Mouse (Mus musculus) heart, postnatal 0 days (tissue): ENCODE results near the gene Thap8. TPM values are rescaled to one million over a fixed set of nuclear protein-coding genes. Genes with fewer than 3 reads are reported as not detected.

Experiments used
- ATAC-seq: fragments of 200-750 bp; cut with Nextera tagmentation; 2 replicates; pipeline ENCODE4 v1.8.0; 2017; ENCODE audit warnings: low read depth, moderate number of reproducible peaks, moderate library complexity; ENCODE audit not compliant: insufficient read depth
- DNase-seq: peaks from one replicate; pipeline ENCODE4 v3.0.0-alpha.2; 2016; ENCODE audit warnings: low spot score
- H3K27ac ChIP-seq: fragments of 300-500 bp; sonication (generic); 2 replicates; pipeline ENCODE4 v1.5.1; 2014; ENCODE audit warnings: low read depth, mild to moderate bottlenecking
- H3K27me3 ChIP-seq: fragments of 300-500 bp; sonication (generic); 2 replicates; pipeline ENCODE4 v1.6.1; 2014; ENCODE audit warnings: low read length, mixed read lengths; ENCODE audit not compliant: control insufficient read depth, insufficient read depth
- H3K36me3 ChIP-seq: fragments of 300-500 bp; sonication (generic); replicated peaks from 2 replicates; pipeline ENCODE4 v1.6.1; 2014; ENCODE audit warnings: low read length, mixed read lengths; ENCODE audit not compliant: control insufficient read depth, insufficient read depth
- H3K4me1 ChIP-seq: fragments of 300-500 bp; sonication (generic); 2 replicates; pipeline ENCODE4 v1.6.1; 2014; ENCODE audit warnings: antibody characterized with exemption; ENCODE audit not compliant: control insufficient read depth, insufficient read depth
- H3K4me2 ChIP-seq: fragments of 300-500 bp; sonication (generic); 2 replicates; pipeline ENCODE4 v1.6.1; 2014; ENCODE audit warnings: low read depth, mild to moderate bottlenecking, low read length, moderate library complexity
- H3K4me3 ChIP-seq: fragments of 300-500 bp; sonication (generic); 2 replicates; pipeline ENCODE4 v1.5.1; 2014; ENCODE audit warnings: low read depth, low read length
- H3K9ac ChIP-seq: fragments of 300-500 bp; sonication (generic); replicated peaks from 2 replicates; pipeline ENCODE4 v1.6.1; 2014; ENCODE audit warnings: low read depth, low read length, mixed read lengths
- H3K9me3 ChIP-seq: fragments of 300-500 bp; sonication (generic); replicated peaks from 2 replicates; pipeline ENCODE4 v1.6.1; 2016; ENCODE audit warnings: low read length; ENCODE audit not compliant: control insufficient read depth
- CTCF ChIP-seq: IDR thresholded peaks from 2 replicates; pipeline ENCODE4 v1.5.1; 2016; ENCODE audit warnings: antibody characterized with exemption, control low read depth, low read depth
- EP300 ChIP-seq: IDR thresholded peaks from 2 replicates; pipeline ENCODE4 v1.6.1; 2016; ENCODE audit warnings: antibody characterized with exemption, low read depth
- WGBS: fragments of 180-500 bp; shearing (Covaris S2); extraction: QIAGEN DNeasy Blood & Tissue Kit; methylation state at CpG from one replicate; pipeline ENCODE4 v1.1.7; 2014; 5-methylcytosine and 5-hydroxymethylcytosine counted together
- polyA plus RNA-seq: library from polyadenylated mRNA; unstranded; fragments of >200 nt; fragmentation: Nextera tagmentation; extraction: Ambion mirVana; gene quantifications from 2 replicates; pipeline ENCODE4 v1.2.1, GENCODE M21; 2015
- total RNA-seq: library from RNA; depleted of rRNA; stranded (reverse); fragments of >200 nt; gene quantifications from 2 replicates; pipeline ENCODE4 v1.2.3, GENCODE M21; 2014; ENCODE audit warnings: low replicate concordance

The Thap8 gene
- total and polyA plus RNA-seq, 2 experiments from 2014 or later, result 0.33 TPM; not detected in 1

GRCm38 (mm10) chr7:30293795-30294194, 13.9 kb downstream of the Thap8 start:
- DNase-seq (no peak), ATAC-seq (no peak)
- Histone ChIP-seq H3K4me3 (no peak overlapping the region), H3K4me2 (no peak overlapping the region), H3K4me1 (0 out of 2 replicates have a peak, but pooled peaks cover 6% of the 10 kb centered on the region), H3K9me3 (no peaks in the 10 kb centered on the region), H3K36me3 (no peaks in the 10 kb centered on the region), H3K27me3 (no peaks in the 10 kb centered on the region), H3K27ac (no peak overlapping the region), H3K9ac (no peak overlapping the region)
- 48% methylated on average over 13 of the region's 13 CpGs for WGBS
- TF ChIP-seq CTCF (no peak), EP300 (no peak)

DNA sequence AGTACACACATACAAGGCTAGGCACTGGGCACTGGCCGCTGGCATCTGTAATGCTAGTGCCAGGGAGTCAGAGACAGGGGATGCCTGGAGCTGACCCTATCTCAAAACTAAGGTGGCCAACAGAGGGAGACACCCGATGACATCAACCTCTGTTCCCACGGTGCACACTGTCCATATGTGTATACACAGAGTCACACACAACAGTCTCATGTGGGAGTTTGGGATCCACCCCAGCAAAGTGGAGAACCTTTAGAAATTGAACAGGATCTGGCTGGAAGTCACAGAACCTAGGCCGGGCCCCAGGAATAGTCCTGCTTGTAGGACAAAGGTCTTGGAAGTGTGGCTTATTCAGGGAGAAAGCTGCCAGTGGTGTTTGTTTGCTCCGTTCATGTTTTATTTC, 14.4 kb downstream of the Thap8 start:
- H3K4me1 ChIP-seq, result 0 out of 2 replicates have a peak, but pooled peaks cover 6% of the 10 kb centered on the region
- no peaks in the 10 kb centered on the region for H3K9me3 ChIP-seq
- DNase-seq, result no peak
- H3K9ac ChIP-seq, result no peak overlapping the region
- ATAC-seq, result no peak
- TF ChIP-seq EP300, result no peak
- no peak for TF ChIP-seq CTCF
- no peak overlapping the region for H3K27ac ChIP-seq
- 75% methylated on average over 5 of the region's 5 CpGs for WGBS
- no peaks in the 10 kb centered on the region for H3K27me3 ChIP-seq
- H3K4me3 ChIP-seq, result no peak overlapping the region
- no peak overlapping the region for H3K4me2 ChIP-seq
- no peaks in the 10 kb centered on the region for H3K36me3 ChIP-seq

DNA sequence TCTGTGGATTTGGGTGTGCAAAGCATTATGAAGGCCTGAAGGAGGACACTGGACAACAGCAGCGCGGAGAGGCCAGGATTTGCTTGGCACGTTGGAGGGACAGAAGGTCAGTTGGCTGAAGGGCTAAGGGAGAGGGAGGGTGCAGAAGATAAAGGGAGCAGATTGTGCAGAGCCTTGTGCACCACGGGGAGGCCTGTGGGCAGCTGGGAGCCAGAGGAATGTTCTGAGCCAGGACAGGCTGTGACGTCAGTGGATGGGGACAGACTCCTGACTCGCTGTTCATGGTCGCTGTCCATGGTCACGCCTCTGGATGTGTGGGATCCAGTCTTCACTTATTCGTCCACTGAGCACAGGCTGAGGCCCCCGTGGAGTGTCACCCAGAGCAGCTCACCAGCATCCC, 15.2 kb downstream of the Thap8 start:
- WGBS, result 32% methylated on average over 10 of the region's 10 CpGs
- no peaks in the 10 kb centered on the region for H3K27me3 ChIP-seq
- ATAC-seq, result peak; percentile 67; the same call in 1 of the 2 replicates

GRCm38 (mm10) chr7:30296816-30297215, 16.9 kb downstream of the Thap8 start:
- H3K9me3 ChIP-seq, result no peaks in the 10 kb centered on the region
- H3K27me3 ChIP-seq, result no peaks in the 10 kb centered on the region
- no peak for DNase-seq
- no peak overlapping the region for H3K27ac ChIP-seq
- no peak for ATAC-seq
- H3K4me3 ChIP-seq, result no peak overlapping the region
- no peaks in the 10 kb centered on the region for H3K36me3 ChIP-seq
- no peak overlapping the region for H3K4me2 ChIP-seq
- no peaks in the 10 kb centered on the region for H3K4me1 ChIP-seq
- TF ChIP-seq CTCF (no peak), EP300 (no peak)
- WGBS, result 88% methylated on average over 15 of the region's 15 CpGs
- no peak overlapping the region for H3K9ac ChIP-seq

More for the DNA sequence above, 15.2 kb downstream of the Thap8 start:
- Histone ChIP-seq H3K27ac (no peak overlapping the region), H3K4me3 (no peak overlapping the region), H3K9me3 (no peaks in the 10 kb centered on the region), H3K36me3 (no peaks in the 10 kb centered on the region), H3K4me1 (0 out of 2 replicates have a peak, but pooled peaks cover 6% of the 10 kb centered on the region), H3K9ac (no peak overlapping the region), H3K4me2 (no peak overlapping the region)
- DNase-seq, result peak; percentile 86
- TF ChIP-seq EP300 (no peak), CTCF (no peak)

DNA sequence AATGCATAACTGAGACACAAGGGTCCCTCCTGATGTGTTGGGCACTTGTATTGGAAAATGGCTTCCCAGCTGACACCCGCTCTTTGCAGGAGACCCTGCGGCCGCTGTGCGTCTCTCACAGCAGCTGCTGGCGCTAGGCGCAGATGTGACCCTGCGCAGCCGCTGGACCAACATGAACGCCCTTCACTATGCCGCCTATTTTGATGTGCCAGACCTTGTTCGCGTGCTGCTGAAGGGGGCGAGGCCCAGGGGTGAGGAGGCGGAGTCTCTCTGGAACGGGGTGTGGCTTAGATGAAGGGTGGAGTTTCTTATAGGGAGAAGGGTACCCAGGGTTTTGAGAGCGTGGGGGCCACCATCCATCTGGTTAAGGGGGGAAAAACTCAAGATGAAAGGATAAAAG, 17.4 kb downstream of the Thap8 start:
- no peak overlapping the region for H3K4me2 ChIP-seq

GRCm38 (mm10) chr7:30300914-30301313, 21.0 kb downstream of the Thap8 start:
- Histone ChIP-seq H3K4me3 (no peak overlapping the region), H3K27me3 (no peaks in the 10 kb centered on the region), H3K4me1 (no peaks in the 10 kb centered on the region), H3K4me2 (no peak overlapping the region), H3K36me3 (no peaks in the 10 kb centered on the region), H3K27ac (no peak overlapping the region), H3K9ac (no peak overlapping the region), H3K9me3 (no peaks in the 10 kb centered on the region)
- ATAC-seq, result no peak
- WGBS, result 48% methylated on average over 3 of the region's 3 CpGs
- DNase-seq, result no peak
- TF ChIP-seq EP300 (no peak), CTCF (peak; percentile 45)

More for the DNA sequence above, 17.4 kb downstream of the Thap8 start:
- no peak for ATAC-seq
- no peak overlapping the region for H3K9ac ChIP-seq
- 76% methylated on average over 16 of the region's 16 CpGs for WGBS
- no peaks in the 10 kb centered on the region for H3K4me1 ChIP-seq
- H3K36me3 ChIP-seq, result no peaks in the 10 kb centered on the region
- no peaks in the 10 kb centered on the region for H3K27me3 ChIP-seq
- DNase-seq, result no peak
- TF ChIP-seq CTCF (no peak), EP300 (no peak)
- no peak overlapping the region for H3K4me3 ChIP-seq
- no peaks in the 10 kb centered on the region for H3K9me3 ChIP-seq
- H3K27ac ChIP-seq, result no peak overlapping the region
